Mouse (Mus musculus) cerebellum, postnatal 4 days (tissue): Measurements from ENCODE around the gene Sh3bp5l.
"Not testable (repeated sequence)": the region's sequence is repeated elsewhere in the genome, so short reads cannot be mapped to it uniquely, and the experiment has no call there.

Source experiments
- DNase-seq, 2 experiments: peaks; one replicate each; pipeline ENCODE4 v3.0.0; 2022; ENCODE audit warnings: low spot score in 2 of 2, mixed read lengths in 1 of 2

Sh3bp5l gene

DNA sequence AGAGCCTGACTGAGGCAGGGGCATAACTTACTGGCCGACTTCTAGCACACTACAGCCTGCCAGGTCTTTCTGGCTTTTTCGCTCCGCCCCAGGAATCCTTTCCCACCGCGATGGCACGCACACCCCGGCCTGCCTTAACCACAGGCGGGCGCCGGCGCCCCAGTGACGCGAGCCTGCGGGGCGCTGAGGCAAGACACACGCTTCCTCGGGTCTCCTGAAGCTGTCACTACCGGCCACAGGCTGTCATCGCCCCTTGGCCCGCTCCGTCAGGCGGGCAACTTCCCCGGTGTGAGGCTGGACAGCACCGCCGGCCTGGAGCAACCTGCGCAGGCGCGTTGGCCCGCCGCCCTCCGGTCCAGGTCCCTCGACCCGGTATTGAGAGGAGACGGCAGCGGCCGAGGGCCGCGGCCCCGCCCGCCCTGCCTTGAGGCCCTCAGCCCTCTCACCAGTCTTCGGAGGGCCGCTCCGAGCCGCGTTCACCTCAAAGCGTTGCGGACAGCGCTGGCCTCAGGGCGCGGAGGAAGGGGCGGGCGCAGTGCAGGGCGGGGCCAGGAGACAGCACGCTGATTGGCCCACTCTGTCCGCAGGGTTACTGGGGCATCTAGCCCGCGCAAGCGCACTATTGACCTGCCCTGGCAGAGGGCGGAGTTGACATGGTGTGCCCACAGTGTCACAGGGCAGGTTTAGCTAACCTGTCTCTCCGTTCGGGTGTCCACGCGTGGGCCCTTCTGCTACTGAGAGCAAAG is 7.5 kb upstream of the Sh3bp5l start:
- DNase-seq, result peak; percentile 90 to 96

DNA sequence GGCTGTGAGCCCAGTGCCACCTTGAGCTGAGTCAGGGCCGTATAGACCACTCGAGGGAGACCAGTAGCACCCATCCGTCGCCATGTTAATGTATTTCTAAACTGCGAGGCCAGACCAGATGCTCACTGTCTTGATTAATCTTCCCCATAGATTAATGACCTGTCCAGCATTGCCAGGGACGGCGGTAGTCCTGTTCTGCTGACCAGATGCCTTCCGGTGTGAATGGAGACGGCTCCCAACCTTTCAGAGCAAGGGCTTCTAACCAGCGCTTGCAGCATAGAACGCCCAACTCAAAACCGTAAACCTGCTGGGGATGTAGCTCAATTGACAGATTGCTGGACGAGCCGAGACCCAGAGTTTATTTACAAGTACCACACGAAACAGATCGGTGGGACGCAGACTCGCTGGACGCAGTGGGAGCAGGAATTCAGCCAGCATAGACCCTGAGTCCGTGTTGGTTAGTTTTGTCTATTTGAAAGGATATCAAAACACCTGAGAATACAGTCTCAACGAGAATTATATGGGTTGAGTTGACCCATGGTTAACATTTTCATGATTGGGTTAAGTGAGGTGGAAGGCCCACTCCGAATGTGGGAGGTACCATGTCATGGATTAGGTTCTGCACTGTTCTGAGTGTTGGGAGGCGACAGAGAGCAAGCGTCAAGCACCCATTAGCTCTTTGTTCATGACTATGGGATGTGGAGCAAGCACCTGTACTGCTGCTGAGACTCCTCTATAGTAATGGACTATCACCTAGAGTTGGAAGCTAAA is 6.8 kb upstream of the Sh3bp5l start:
- no peak for DNase-seq

DNA sequence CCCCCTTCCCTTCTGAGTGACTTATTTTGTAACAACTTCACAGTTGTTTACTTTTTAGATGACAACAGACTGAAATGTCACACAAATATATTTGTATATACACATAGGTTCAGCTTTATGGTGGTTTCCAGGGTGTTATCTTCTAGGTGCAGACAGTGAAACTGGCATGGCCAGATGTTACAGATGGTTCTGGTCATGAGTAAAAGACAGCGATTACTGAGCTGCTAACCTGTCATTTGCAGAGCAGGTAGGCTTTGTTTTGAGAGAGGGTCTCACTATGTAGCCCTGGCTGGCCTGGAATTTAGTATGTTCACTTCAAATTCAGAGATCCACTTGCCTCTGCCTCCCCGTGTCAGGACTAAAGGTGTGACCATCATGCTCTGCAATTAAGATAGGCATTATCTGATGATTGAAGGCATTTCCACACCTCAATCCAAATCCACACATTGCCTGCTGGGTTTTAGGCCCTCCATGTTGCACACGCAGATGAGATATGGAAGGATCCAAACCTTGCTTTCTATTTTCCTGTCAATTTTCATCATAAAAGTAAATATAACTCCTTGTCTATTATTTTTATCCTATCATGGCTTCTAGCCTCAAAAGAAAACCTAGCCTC is 5.8 kb upstream of the Sh3bp5l start:
- DNase-seq, result no peak

DNA sequence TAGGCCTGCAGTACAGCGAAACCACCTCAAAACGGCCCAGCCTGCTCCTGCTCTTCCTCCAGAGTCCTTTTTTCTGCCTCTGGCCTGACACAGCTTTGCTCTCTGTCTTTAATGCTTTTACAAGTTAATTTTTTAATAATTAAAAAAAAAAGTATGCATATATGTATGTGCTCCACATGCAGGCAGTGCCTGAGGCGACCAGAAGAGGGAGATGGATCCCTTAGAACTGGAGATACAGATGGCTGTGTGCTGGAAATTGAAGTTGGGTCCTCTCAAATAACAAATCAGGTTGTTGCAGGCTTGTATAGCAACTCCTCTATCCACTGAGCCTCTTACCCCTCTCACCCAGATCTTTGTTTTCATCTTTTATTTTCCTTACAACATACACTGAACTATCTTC is 3.7 kb upstream of the Sh3bp5l start:
- no peak for DNase-seq

DNA sequence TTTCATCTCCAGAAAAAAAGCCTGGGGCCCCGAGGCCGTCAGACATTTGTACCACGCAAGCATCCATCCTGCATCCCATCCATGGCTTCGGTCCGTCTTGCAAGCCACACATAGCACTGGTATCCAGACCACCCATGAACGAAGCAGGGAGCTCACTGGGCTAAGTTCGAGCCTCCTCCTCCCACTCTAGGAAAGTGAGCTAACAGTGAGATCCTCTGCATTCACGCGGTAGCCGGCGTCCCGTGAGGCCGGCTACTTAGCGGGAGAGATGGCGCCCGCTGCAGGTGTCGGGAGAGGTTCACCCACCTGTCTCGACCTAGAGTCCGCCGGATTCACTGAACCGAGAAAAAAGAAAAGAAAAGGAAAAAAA is 633 bp upstream of the Sh3bp5l start:
- DNase-seq, result no peak

DNA sequence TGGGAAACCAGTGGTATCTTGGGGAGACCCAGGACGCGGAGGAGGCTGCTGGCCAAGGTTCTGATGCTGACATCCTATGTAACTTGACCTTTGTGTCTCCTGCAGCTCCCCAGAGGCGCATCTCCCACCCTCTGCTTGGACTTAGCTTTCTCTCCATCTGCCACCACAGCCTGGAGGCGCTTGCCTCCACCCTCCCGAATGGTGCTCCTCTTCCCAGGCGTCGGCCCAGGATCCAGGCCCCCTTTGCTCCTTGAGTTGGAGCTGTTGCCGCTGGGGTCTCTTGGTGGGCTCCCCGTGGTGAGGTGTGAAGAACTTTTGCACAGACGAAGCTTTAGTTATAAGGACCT is 598 bp downstream of the Sh3bp5l start:
- no peak for DNase-seq

DNA sequence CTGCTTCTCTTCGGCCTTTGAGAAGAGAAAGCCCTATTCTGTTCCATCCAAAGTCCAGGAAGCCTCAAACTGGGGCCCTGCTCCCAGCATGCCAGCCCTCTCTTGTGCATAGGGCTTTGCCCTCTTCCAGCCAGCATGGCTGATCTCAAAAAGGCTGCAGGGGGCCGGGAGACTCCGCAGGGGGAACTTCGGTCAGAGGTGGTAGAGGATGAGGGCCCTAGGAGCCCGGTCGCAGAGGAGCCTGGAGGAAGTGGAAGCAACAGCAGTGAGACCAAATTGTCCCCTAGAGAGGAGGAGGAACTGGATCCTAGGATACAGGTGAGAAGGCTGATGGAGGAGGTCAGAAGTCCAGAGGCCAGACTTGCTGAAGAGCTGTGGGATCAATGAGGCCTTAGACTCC is 1.0 kb downstream of the Sh3bp5l start:
- DNase-seq, result no peak

DNA sequence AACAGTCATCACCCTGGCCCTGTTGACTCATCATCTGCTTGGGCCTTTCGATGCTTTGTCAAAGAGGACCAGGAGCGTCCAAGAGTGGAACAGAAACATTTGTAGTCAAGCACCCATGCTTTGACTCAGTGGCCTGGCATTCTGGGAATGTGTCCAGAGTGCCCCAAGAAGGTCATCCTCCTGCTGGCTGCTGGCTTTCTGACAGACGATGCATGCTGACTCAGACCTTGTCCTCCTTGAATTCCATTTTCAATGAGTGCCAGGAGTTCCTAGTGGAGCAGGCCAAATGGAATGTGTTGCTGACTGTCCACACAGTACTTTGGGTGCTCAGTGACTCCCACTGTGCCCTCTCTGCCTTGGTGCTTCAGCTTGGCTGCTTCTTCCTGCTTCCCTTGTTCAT is 4.2 kb downstream of the Sh3bp5l start:
- DNase-seq, result no peak

DNA sequence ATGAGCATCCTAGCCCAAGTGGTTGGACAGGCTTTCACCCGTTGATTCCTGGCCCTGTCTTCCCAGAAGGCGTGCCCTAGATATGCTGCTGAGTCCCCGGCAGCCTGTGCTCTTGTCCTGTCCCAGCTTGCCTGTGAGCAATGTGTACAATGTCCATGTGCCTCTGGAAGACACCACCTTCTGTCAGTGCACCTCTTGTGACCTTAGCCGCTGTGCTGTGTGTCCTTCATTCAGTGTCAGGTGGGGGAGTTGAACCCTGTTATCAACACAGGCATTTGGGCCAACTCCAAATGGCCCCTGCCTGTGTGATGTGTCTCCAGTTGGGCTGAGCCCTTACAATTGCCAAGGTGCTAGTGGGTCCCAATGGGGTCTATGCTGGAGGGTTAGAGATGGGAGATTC is 16.2 kb downstream of the Sh3bp5l start:
- no peak for DNase-seq

DNA sequence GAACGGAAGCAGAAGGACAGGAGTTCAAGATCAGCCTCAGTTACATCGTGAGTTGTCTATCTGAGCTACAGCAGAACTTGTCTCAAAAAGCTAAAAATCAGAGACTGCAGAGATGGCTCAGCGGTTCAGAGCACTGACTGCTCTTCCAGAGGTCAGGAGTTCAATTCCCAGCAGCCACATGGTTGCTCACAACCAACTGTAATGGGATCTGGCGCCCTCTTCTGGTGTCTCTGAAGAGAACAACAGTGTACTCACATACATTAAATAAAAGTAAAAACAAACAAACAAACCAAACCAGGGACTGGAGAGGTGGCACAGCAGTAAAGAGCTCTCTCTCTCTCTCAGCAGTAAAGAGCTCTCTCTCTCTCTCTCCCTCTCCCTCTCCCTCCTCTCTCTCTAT is 20.1 kb downstream of the Sh3bp5l start:
- no peak for DNase-seq

DNA sequence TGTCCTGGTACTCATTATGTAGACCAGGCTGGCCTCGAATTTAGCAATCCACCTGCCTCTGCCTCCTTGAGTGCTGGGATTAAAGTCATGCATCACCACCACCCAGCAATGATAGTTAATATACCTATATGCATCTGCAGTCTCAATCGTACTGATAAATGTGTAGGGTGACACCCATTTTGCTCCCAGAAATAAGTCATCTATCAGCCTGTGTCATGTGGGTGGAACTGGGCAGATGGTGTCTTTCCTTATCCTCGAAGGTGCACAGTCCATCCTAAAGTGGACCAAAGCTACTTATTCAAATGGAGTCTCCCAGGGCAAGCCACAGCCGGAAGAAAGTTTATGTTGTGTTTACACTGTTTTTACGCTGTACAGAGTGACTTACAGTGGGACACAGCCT is 20.7 kb downstream of the Sh3bp5l start:
- DNase-seq, result no peak

DNA sequence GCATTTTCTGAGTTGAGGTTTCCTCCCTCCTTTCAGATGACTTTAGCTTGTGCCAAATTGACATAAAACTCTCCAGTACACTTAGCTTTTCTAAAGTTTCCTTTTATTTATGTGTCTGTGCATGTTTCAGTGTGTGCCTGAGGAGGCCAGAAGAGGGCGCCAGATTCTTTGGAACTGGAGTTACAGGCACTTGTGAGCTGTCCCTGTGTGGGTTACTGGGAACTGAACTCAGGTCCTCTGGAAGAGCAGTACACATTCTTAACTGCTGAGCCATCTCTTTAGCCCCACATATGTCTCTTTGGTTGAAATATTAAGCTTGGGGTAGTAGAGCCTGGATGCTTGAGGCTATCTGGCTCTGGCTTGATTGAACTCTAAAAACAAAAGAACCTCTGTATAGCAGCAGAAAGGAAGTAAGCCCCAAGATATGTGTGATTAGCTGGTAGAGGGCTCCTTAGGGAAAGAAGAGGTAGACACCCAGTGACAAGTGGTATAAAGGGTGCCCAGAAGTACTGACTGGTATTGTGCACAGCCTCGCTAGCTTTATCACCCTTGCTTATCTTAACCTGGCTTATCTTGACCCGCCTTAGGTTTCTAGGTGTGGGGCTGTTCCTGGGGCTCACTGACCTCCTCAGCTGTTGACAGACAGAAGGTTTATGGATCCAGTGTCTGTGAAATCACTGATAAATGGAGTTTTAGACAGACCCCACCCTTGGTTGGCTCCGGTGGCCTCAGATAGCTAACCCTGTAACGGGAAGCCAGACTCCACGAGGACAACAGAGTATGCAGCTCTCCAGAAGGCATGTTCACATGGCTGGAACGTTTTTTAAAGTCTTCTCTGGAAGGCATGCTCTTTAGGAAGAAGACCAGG is 22.4 kb downstream of the Sh3bp5l start:
- no peak for DNase-seq

DNA sequence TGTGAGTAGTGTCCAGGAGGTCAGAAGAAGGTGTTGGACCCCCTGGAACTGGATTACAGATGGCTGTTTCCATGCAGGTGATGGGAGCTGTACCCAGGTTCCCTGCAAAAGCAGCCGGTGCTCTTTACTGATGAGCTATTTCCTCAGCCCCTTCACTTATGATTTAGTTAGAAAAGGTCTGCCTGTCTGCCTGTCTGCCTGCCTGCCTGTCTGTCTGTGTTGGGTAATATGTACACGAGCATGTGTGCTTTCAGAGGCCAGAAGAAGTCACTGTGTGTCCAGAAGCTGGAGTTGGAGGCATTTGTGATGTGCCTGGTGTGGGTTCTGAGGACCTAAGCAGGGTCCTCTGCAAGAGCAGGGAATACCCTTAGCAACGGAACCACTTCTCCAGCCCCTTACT is 23.2 kb downstream of the Sh3bp5l start:
- no peak for DNase-seq

DNA sequence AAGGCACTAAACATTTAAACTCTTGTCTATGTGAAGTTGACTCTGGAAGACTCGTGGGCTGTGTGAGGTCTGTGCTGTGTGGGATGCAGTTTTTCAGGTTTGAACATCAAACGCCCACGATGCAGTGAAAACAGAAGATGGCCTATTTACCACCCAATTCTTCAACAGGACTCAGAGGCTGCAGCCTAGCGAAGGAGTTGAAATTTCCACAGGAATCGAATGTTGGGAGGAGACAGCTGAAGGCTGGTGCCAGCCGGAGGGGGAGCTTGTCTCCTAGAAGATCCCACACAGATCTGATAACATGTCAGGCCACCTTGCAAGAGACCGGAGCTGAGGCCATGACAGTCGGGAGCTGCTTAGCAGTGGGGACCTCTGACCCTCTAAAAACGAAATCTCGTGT is 24.0 kb downstream of the Sh3bp5l start:
- no peak for DNase-seq

DNA sequence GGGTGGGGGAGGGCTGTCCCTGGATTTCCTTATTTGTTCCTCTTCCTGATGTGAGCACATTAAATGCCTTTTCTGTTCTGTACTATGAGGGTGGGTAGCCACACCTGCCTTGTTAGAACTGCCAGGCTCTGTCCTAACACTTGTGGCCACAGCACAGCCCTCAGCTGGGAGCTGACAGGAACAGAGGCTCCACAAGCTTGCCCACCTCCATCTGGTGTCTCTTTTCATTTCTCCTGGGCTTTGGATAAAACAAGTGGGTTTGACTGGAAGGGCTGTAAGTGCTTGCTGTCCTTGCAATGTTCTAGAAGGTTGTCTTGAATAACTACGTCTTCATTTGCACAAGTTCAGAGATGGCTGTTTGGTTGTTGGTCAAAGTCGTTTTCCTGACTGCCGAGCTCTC is 24.4 kb downstream of the Sh3bp5l start:
- no peak for DNase-seq

DNA sequence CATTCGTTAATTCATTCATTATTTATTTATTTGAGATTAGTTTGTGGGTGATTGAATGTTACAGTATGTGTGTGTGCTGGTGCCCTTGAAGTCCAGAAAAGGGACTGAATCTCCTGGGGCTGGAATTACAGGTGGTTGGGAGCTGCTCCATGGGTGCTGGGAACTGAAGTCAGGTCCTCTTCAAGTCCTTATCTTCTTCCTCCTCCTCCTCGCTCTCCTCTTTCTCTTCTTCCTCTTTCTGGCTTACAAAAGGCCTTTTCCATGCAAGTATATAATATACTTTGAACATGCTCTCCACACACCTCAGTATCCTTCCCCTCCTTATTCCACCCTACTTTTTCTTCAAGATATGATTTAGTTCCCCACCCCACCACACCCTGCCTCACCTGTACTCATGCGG is 26.5 kb downstream of the Sh3bp5l start:
- DNase-seq, result no peak

DNA sequence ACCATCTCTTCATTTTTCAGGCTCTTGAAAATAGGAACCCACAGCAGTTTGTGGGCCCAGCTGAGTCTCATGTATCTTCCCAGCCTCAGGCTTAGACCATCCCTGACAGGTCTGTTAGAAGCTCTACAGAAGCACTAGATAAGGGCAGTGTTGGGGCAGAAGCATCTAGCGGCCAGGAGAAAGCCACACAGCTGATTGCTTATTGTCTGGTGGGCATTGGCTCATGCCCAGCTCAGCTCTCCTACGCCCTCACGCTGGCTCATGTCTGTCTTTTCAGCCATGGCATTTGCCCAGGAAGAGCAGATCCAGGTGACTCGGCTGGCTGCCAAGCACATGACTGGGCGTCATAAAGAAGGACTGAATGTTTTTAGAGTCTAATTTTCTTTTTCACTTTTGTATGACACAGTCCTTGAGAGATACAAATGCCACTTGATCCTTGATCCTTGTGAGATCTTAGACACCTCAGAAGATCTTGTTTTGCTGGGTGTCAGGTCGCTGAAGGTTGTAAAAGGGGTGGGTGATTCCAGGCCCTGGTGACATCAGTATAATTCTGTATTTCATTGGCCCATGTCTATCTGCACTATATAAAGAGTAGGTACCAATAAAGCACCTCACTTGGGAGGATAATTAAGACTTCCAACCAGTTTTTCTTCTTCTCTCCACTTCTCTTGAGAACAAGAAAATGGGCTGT is 27.5 kb downstream of the Sh3bp5l start:
- no peak for DNase-seq

DNA sequence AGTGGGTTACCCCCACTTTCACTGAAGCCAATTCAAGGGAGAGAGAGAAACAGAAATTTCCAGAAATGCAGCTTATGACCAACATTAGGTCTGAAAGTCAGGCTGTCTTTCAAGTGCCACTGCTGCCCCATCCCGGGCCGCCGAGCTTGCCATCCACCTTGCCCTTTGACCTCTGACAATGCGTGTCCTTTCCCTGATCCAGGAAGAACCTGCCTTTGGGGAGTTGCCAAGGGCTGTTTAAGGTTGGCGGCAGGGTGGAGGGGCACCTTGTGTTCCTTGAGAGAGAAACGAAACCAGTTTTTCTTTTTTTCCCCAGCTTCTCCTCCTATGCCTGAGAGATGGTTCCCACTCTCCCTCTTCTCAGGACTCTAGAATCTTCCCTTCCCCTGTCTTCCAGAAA is 32.0 kb downstream of the Sh3bp5l start:
- not testable (repeated sequence) for DNase-seq

DNA sequence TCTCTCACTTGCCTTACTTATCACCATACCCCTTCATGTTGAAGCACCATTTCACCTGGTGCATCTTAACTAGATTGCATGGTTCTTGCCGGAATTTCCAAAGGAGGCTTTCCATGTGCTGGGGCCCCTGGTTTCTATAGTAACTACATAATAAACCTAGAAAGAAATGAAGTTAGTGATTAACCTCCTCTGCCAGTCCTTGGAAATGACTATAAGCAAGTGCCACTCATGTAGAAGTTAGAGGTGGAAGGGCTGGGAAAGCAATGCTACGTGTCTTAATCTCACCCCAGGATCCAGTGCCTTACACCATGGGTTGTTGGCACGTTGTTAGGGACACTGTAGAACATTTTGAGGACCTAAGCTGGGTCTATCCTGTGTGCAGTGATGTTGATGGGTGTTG is 33.9 kb downstream of the Sh3bp5l start:
- no peak for DNase-seq

DNA sequence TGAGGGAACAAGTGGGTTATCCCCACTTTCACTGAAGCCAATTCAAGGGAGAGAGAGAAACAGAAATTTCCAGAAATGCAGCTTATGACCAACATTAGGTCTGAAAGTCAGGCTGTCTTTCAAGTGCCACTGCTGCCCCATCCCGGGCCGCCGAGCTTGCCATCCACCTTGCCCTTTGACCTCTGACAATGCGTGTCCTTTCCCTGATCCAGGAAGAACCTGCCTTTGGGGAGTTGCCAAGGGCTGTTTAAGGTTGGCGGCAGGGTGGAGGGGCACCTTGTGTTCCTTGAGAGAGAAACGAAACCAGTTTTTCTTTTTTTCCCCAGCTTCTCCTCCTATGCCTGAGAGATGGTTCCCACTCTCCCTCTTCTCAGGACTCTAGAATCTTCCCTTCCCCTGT is 35.7 kb downstream of the Sh3bp5l start:
- not testable (repeated sequence) for DNase-seq

DNA sequence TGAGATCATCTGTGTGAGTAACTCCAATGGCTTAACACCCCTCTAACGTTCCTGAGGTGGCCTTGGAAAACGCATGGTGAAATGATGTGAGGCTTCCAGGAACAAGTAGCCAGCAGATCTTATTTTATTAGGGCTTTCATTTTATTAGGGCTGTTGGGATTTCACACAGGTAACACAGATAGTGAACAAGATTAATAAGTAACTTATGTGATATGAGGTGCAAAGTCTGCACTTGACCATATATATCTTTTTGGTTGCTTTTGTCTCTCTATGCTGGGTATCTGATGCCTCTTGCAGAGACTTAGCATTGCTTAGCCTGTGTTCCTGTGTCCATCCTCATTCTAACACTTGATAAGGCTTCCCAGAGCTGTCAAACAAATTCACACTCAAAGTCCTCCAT is 46.7 kb downstream of the Sh3bp5l start:
- no peak for DNase-seq

DNA sequence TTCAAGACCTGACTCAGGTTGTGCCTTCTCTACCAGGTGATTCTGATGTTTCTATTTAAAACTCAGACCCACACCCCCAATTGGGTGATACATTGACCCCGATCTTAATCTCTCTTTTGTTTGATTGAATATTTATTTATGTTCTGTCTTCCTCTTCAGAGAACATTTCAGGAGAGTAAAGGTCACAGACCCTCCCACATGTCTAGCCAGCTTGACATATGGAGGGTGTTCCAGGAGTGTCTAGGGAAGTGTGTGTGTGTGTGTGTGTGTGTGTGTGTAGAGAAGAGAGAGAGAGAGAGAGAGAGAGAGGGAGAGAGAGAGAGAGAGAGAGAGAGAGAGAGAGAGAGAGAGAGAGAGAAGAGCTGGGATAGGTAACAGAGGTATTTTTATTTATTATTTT is 47.2 kb downstream of the Sh3bp5l start:
- DNase-seq, result no peak
